Mouse (Mus musculus): ENCODE measurements at regions not wholly inside any gene's neighbourhood (a gene's known extent, or its start where the extent isn't known, plus 50 kb on each side); places are given as distances from the start of the nearest gene placed in this dataset.

- TF ChIP-seq GATA4 (IDR thresholded peaks at IDR 0.05; ENCODE audit: insufficient replicate concordance, low read length), result no peak
Observed at GRCm38 (mm10) chr8:26768474-26769229, 208.5 kb upstream of the Zfp703 start.

- TF ChIP-seq GATA4 (IDR thresholded peaks at IDR 0.05; ENCODE audit: insufficient replicate concordance, low read length), result no peak
Observed at GRCm38 (mm10) chr8:26770424-26770886, 206.7 kb upstream of the Zfp703 start.

- no peak for TF ChIP-seq GATA4 (IDR thresholded peaks at IDR 0.05; ENCODE audit: insufficient replicate concordance, low read length)
Observed at GRCm38 (mm10) chr8:26778917-26779537, 198.1 kb upstream of the Zfp703 start.

- no peak for TF ChIP-seq GATA4 (IDR thresholded peaks at IDR 0.05; ENCODE audit: insufficient replicate concordance, low read length)
Observed at GRCm38 (mm10) chr8:26780515-26780914, 196.6 kb upstream of the Zfp703 start.

- TF ChIP-seq GATA4 (IDR thresholded peaks at IDR 0.05; ENCODE audit: insufficient replicate concordance, low read length), result no peak
Observed at GRCm38 (mm10) chr8:26784381-26784780, 192.7 kb upstream of the Zfp703 start.

- TF ChIP-seq GATA4 (IDR thresholded peaks at IDR 0.05; ENCODE audit: insufficient replicate concordance, low read length), result no peak
Observed at GRCm38 (mm10) chr8:26791795-26792194, 185.3 kb upstream of the Zfp703 start.

- TF ChIP-seq GATA4 (IDR thresholded peaks at IDR 0.05; ENCODE audit: insufficient replicate concordance, low read length), result no peak
Observed at GRCm38 (mm10) chr8:26793606-26794292, 183.4 kb upstream of the Zfp703 start.

- no peak for TF ChIP-seq GATA4 (IDR thresholded peaks at IDR 0.05; ENCODE audit: insufficient replicate concordance, low read length)
Observed at GRCm38 (mm10) chr8:26794411-26794810, 182.7 kb upstream of the Zfp703 start.

- TF ChIP-seq GATA4 (IDR thresholded peaks at IDR 0.05; ENCODE audit: insufficient replicate concordance, low read length), result no peak
Observed at GRCm38 (mm10) chr8:26795616-26796015, 181.5 kb upstream of the Zfp703 start.

- TF ChIP-seq GATA4 (IDR thresholded peaks at IDR 0.05; ENCODE audit: insufficient replicate concordance, low read length), result no peak
Observed at GRCm38 (mm10) chr8:26799814-26800213, 177.3 kb upstream of the Zfp703 start.

GRCm38 (mm10) chr8:26804089-26804488 is 173.0 kb upstream of the Zfp703 start:
- TF ChIP-seq GATA4 (IDR thresholded peaks at IDR 0.05; ENCODE audit: insufficient replicate concordance, low read length), result no peak

GRCm38 (mm10) chr8:26804901-26805341 is 172.2 kb upstream of the Zfp703 start:
- TF ChIP-seq GATA4 (IDR thresholded peaks at IDR 0.05; ENCODE audit: insufficient replicate concordance, low read length), result no peak

- no peak for TF ChIP-seq GATA4 (IDR thresholded peaks at IDR 0.05; ENCODE audit: insufficient replicate concordance, low read length)
Observed at GRCm38 (mm10) chr8:26805371-26805821, 171.7 kb upstream of the Zfp703 start.

- no peak for TF ChIP-seq GATA4 (IDR thresholded peaks at IDR 0.05; ENCODE audit: insufficient replicate concordance, low read length)
Observed at GRCm38 (mm10) chr8:26808111-26808651, 168.9 kb upstream of the Zfp703 start.

- no peak for TF ChIP-seq GATA4 (IDR thresholded peaks at IDR 0.05; ENCODE audit: insufficient replicate concordance, low read length)
Observed at GRCm38 (mm10) chr8:26808771-26809170, 168.4 kb upstream of the Zfp703 start.

Data from liver, adult (tissue).